In genomic region chr11:97684766-97685165, GRCm38 (mm10) we compare ENCODE assay signal across 8 mouse cellular contexts. TPM values are rescaled to one million over a fixed set of nuclear protein-coding genes. Genes with fewer than 3 reads are reported as not detected.
DNase-seq lines count a peak whose midpoint lies in the region; ATAC-seq and TF ChIP-seq lines count a peak whose summit lies in the region.

No protein-coding gene starts in this region.

- no peak overlapping the region for H3K9ac ChIP-seq in heart, adult 2 months (ENCODE audit: low read depth, low read length)
- H3K9ac ChIP-seq in neural tube, embryonic 12.5 days = peak overlapping the region; percentile 19; the same call in 1 of the 2 replicates

- no peaks in the 10 kb centered on the region for H3K79me2 ChIP-seq in heart, adult 2 months (replicated peaks; ENCODE audit: control insufficient read depth, insufficient read depth, low read length)
- no peaks in the 10 kb centered on the region for H3K79me2 ChIP-seq in myocyte (ENCODE audit: control insufficient read depth, insufficient read depth)

- TF ChIP-seq CTCF in heart, adult 2 months (IDR thresholded peaks at IDR 0.05) = no peak

- peaks cover 10% of the 10 kb centered on the region for H3K4me1 ChIP-seq in heart, adult 2 months (ENCODE audit: control insufficient read depth, insufficient read depth, low read length)
- peaks cover 18% of the 10 kb centered on the region; the same call in 1 of the 2 replicates for H3K4me1 ChIP-seq in neural tube, embryonic 12.5 days

- no peaks in the 10 kb centered on the region for H3K36me3 ChIP-seq in heart, adult 2 months (ENCODE audit: control insufficient read depth, insufficient read depth, low read length)
- H3K36me3 ChIP-seq in neural tube, embryonic 12.5 days = peaks cover 45% of the 10 kb centered on the region
- H3K36me3 ChIP-seq in myocyte (ENCODE audit: control insufficient read depth, insufficient read depth) = peaks cover 3% of the 10 kb centered on the region

- no peak overlapping the region for H3K4me3 ChIP-seq in heart, adult 2 months
- no peak overlapping the region for H3K4me3 ChIP-seq in neural tube, embryonic 12.5 days
- H3K4me3 ChIP-seq in myocyte = no peak overlapping the region

- DNase-seq in heart, adult 2 months = peak in 1 of 2 experiments; percentile 50
- DNase-seq in heart, postnatal 14 days = no peak
- DNase-seq in neural tube, embryonic 10.5 days (ENCODE audit: extremely low spot score, low spot score) = no peak
- peak; percentile 32 to 41 for DNase-seq in heart, postnatal 10 days
- no peak for DNase-seq in embryo, embryonic 11 days

- TF ChIP-seq POLR2A in heart, adult 2 months (IDR thresholded peaks at IDR 0.05; ENCODE audit: insufficient read depth, low read depth, low read length) = no peak
- TF ChIP-seq POLR2A in myocyte (IDR thresholded peaks at IDR 0.05; ENCODE audit: insufficient read length, low read depth) = no peak

- H3K27me3 ChIP-seq in heart, adult 2 months (ENCODE audit: control insufficient read depth, insufficient read depth, low read length) = no peaks in the 10 kb centered on the region
- no peaks in the 10 kb centered on the region for H3K27me3 ChIP-seq in neural tube, embryonic 12.5 days (replicated peaks)
- no peaks in the 10 kb centered on the region for H3K27me3 ChIP-seq in myocyte (ENCODE audit: control insufficient read depth, insufficient read depth, insufficient read length)

- H3K9me3 ChIP-seq in neural tube, embryonic 12.5 days = no peaks in the 10 kb centered on the region

- intact Hi-C loops in heart, adult 2 months (cut with DNase I) = loop anchor here (1.0 kb wide), 1 partner anchor 20 kb away; no protein-coding TSS in a partner anchor
- intact Hi-C loops in heart, postnatal 14 days (cut with DNase I) = no loop called here
- intact Hi-C loops in heart, postnatal 10 days (cut with DNase I) = loop anchor here (1.0 kb wide), 1 partner anchor 21 kb away; the partner anchor contains the start of gene Mllt6

- no peak for ATAC-seq in neural tube, embryonic 12.5 days (ENCODE audit: low FRiP score, low read depth)
- ATAC-seq in monocyte, adult 5-6 weeks (replicated peaks; ENCODE audit: insufficient number of reproducible peaks, low FRiP score, low TSS enrichment, poor library complexity, severe bottlenecking) = no peak

- 27% methylated on average over 7 of the region's 7 CpGs for whole genome bisulfite sequencing in heart, adult 2 months
- 36% methylated on average over 7 of the region's 7 CpGs for WGBS in neural tube, embryonic 12.5 days

- H3ac ChIP-seq in myocyte (ENCODE audit: control insufficient read depth, insufficient read length) = no peak overlapping the region

- H3K27ac ChIP-seq in heart, adult 2 months = peak overlapping the region; percentile 82
- H3K27ac ChIP-seq in neural tube, embryonic 12.5 days = no peak overlapping the region

- 0 out of 2 replicates have a peak overlapping the region, but pooled peaks have one; percentile 90 for H3K4me2 ChIP-seq in neural tube, embryonic 12.5 days (replicated peaks)
- no peak overlapping the region for H3K4me2 ChIP-seq in myocyte (ENCODE audit: low read depth)

- peak; percentile 27; the same call in 1 of the 2 replicates for TF ChIP-seq EP300 in heart, adult 2 months (IDR thresholded peaks at IDR 0.05; ENCODE audit: insufficient read depth, low read depth, low read length)

TF ChIP-seq in myocyte, 11 proteins besides CTCF, POLR2A, EP300 and RAD21:
- no peak for TF ChIP-seq SRF (IDR thresholded peaks at IDR 0.05; ENCODE audit: control insufficient read depth, insufficient read length, low read depth)
- peak; percentile 72 for TF ChIP-seq POLR2AphosphoS2 (IDR thresholded peaks at IDR 0.05; ENCODE audit: insufficient read length, low read depth)
- TF ChIP-seq CEBPB (IDR thresholded peaks at IDR 0.05; ENCODE audit: insufficient read depth, poor library complexity, severe bottlenecking) = no peak
- TF ChIP-seq MYOG (IDR thresholded peaks at IDR 0.05; ENCODE audit: control insufficient read depth in 1 of 3, insufficient read depth in 1 of 3, insufficient read length in 2 of 3, low read depth in 2 of 3) = no peak
- TF ChIP-seq TCF12 (IDR thresholded peaks at IDR 0.05; ENCODE audit: insufficient read depth, poor library complexity, severe bottlenecking) = no peak
TF ChIP-seq in myocyte: peak in this region for 1.

RNA-seq across cellular contexts. Expression of gene Cisd3, which starts 0.9 kb away (rescaled TPM):
- 100 to 1,000 TPM; 130 to 137 TPM for total RNA-seq in heart, adult 2 months (2021)
- polyA plus RNA-seq in heart, adult 2 months (2012; rRNA removed) = 82.7 and 106 TPM in 2 replicates
- total RNA-seq in heart, postnatal 14 days (2021) = 100 to 1,000 TPM; 146 to 147 TPM
- polyA plus RNA-seq in neural tube, embryonic 12.5 days (2016; fragmentation: Nextera tagmentation; extraction: Ambion mirVana) = 17.8 and 25.6 TPM in 2 replicates
- total RNA-seq in heart, postnatal 10 days (2021) = 100 to 1,000 TPM; 120 TPM
- 112 TPM for polyA plus RNA-seq in myocyte (2012; fragmentation: generic; extraction: Trizol)
- 5.8 to 19.1 TPM (median 6.2 TPM) in 3 replicates for total RNA-seq in monocyte, adult 5-6 weeks (2017)

RNA-seq across cellular contexts. Expression of gene Pcgf2, which starts 15.5 kb away (rescaled TPM):
- 1 to 10 TPM; 4.1 to 5.6 TPM for total RNA-seq in heart, adult 2 months (2021)
- polyA plus RNA-seq in heart, adult 2 months (2012; rRNA removed) = 9.5 and 17.8 TPM in 2 replicates
- 10 to 100 TPM; 11.1 to 12.9 TPM for total RNA-seq in heart, postnatal 14 days (2021)
- 19.9 and 21.1 TPM in 2 replicates for polyA plus RNA-seq in neural tube, embryonic 12.5 days (2016; fragmentation: Nextera tagmentation; extraction: Ambion mirVana)
- total RNA-seq in heart, postnatal 10 days (2021) = 10 to 100 TPM; 21.4 to 21.7 TPM
- polyA plus RNA-seq in myocyte (2012; fragmentation: generic; extraction: Trizol) = 24.3 TPM
- total RNA-seq in monocyte, adult 5-6 weeks (2017) = 0.85 to 4.5 TPM in 2 of 3 replicates, not detected in the other

RNA-seq across cellular contexts. Expression of gene Psmb3, which starts 18.4 kb away (rescaled TPM):
- 100 to 1,000 TPM; 135 to 139 TPM for total RNA-seq in heart, adult 2 months (2021)
- 273 and 314 TPM in 2 replicates for polyA plus RNA-seq in heart, adult 2 months (2012; rRNA removed)
- 100 to 1,000 TPM; 161 to 169 TPM for total RNA-seq in heart, postnatal 14 days (2021)
- 453 and 497 TPM in 2 replicates for polyA plus RNA-seq in neural tube, embryonic 12.5 days (2016; fragmentation: Nextera tagmentation; extraction: Ambion mirVana)
- 100 to 1,000 TPM; 184 to 186 TPM for total RNA-seq in heart, postnatal 10 days (2021)
- polyA plus RNA-seq in myocyte (2012; fragmentation: generic; extraction: Trizol) = 694 TPM
- 137 to 160 TPM (median 146 TPM) in 3 replicates for total RNA-seq in monocyte, adult 5-6 weeks (2017)

RNA-seq across cellular contexts. Expression of gene Mllt6, which starts 21.6 kb away (rescaled TPM):
- total RNA-seq in heart, adult 2 months (2021) = 10 to 100 TPM; 67.1 to 72.5 TPM
- polyA plus RNA-seq in heart, adult 2 months (2012; rRNA removed) = 37.9 and 46.2 TPM in 2 replicates
- 10 to 100 TPM; 58.1 to 61.7 TPM for total RNA-seq in heart, postnatal 14 days (2021)
- 3.0 and 4.0 TPM in 2 replicates for polyA plus RNA-seq in neural tube, embryonic 12.5 days (2016; fragmentation: Nextera tagmentation; extraction: Ambion mirVana)
- total RNA-seq in heart, postnatal 10 days (2021) = 10 to 100 TPM; 55.8 to 61.7 TPM
- 15.5 TPM for polyA plus RNA-seq in myocyte (2012; fragmentation: generic; extraction: Trizol)
- 34.4 to 77.7 TPM (median 40.4 TPM) in 3 replicates for total RNA-seq in monocyte, adult 5-6 weeks (2017)

RNA-seq across cellular contexts. Expression of gene Epop, which starts 55.3 kb away (rescaled TPM):
- total RNA-seq in heart, adult 2 months (2021) = 1 to 10 TPM; 1.4 to 2.6 TPM
- polyA plus RNA-seq in heart, adult 2 months (2012; rRNA removed) = 0.44 and 0.61 TPM in 2 replicates
- total RNA-seq in heart, postnatal 14 days (2021) = 1 to 10 TPM in 1 of 2 experiments, under 1 TPM in 1; 0.93 to 1.2 TPM
- polyA plus RNA-seq in neural tube, embryonic 12.5 days (2016; fragmentation: Nextera tagmentation; extraction: Ambion mirVana) = 13.6 and 15.1 TPM in 2 replicates
- 1 to 10 TPM in 1 of 2 experiments, under 1 TPM in 1; 0.57 to 1.0 TPM for total RNA-seq in heart, postnatal 10 days (2021)
- polyA plus RNA-seq in myocyte (2012; fragmentation: generic; extraction: Trizol) = 3.3 TPM
- total RNA-seq in monocyte, adult 5-6 weeks (2017) = 0.75 to 1.8 TPM (median 0.95 TPM) in 3 replicates

Comparison
In these comparisons a context has a peak if more than half of its experiments do, and no peak if none do; other contexts are left out.
1. DNase-seq: peak in heart, postnatal 10 days (2 of 2); none in heart, postnatal 14 days (0 of 2), neural tube, embryonic 10.5 days (single experiment) and embryo, embryonic 11 days (single experiment).